Mouse (Mus musculus): ENCODE results near the gene Nav2.

DNA sequence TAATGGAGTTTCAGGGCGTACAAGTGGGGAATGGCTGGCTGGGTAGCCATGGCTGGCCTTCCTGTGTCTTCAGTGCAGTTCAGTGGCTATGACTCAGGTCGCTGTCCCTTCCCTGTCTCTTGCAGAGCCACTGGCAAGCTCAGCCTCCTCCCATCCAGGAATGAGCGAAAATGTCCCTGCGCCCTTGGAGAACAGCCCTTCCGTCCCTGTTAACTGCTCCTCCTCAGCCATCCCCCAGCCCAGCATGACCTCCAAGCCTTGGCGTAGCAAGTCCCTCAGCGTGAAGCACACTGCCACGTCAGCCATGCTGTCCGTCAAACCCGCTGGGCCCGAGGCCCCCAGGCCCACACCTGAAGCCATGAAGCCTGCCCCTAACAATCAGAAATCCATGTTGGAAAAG, 543.8 kb downstream of the Nav2 start:
- TF ChIP-seq EP300 (IDR thresholded peaks at IDR 0.05; ENCODE audit: insufficient read depth, low read depth, low read length) = no peak
- TF ChIP-seq CTCF (IDR thresholded peaks at IDR 0.05; ENCODE audit: low read depth, low read length) = no peak
- no peak for TF ChIP-seq POLR2A (IDR thresholded peaks at IDR 0.05; ENCODE audit: insufficient read depth, low read length)

Measured in ES-Bruce4 (cell line).